Mouse (Mus musculus) megakaryocyte-erythroid progenitor cell, adult 5-6 weeks (primary cell): Measurements from ENCODE around the gene Cmtm6. TPM values are rescaled to one million over a fixed set of nuclear protein-coding genes. Genes with fewer than 3 reads are reported as not detected.
A peak's percentile ranks its signal among the peaks of the same experiment; 100 is the strongest.
"Not testable (repeated sequence)": the region's sequence is repeated elsewhere in the genome, so short reads cannot be mapped to it uniquely, and the experiment has no call there.

Experiments used
- ATAC-seq: replicated peaks from 2 replicates; pipeline ENCODE4 v1.8.0; 2016; ENCODE audit warnings: mild to moderate bottlenecking, inconsistent platforms; ENCODE audit not compliant: severe bottlenecking, poor library complexity, low FRiP score, low TSS enrichment
- total RNA-seq, 2 experiments: library from RNA; stranded (forward) in 1 of 2; stranded (reverse) in 1 of 2; fragments of 200-1000, 215-1000 nt in 1 of 2; fragments of >200 nt in 1 of 2; fragmentation: Nextera tagmentation in 1 of 2; gene quantifications; 2 replicates each; pipeline ENCODE4 v1.2.3; 2014 to 2017

Cmtm6 gene
- total RNA-seq, 2 experiments from 2014 or later, result 22.7 to 38.9 TPM

GRCm38 (mm10) chr9:114727315-114727714 is 3.6 kb upstream of the Cmtm6 start:
- no peak for ATAC-seq

GRCm38 (mm10) chr9:114728432-114728831 is 2.5 kb upstream of the Cmtm6 start:
- not testable (repeated sequence) for ATAC-seq

- ATAC-seq, result no peak; the same call in 1 of the 2 replicates
These were observed 758 bp upstream of the Cmtm6 start for GRCm38 (mm10) chr9:114729911-114730805.

GRCm38 (mm10) chr9:114731871-114732682 is 1.2 kb downstream of the Cmtm6 start:
- 0 out of 2 replicates have a peak, but pooled peaks have one; percentile 14 for ATAC-seq

GRCm38 (mm10) chr9:114733238-114733637 is 2.3 kb downstream of the Cmtm6 start:
- ATAC-seq, result peak; percentile 33; the same call in 1 of the 2 replicates

GRCm38 (mm10) chr9:114736442-114736841 is 5.5 kb downstream of the Cmtm6 start:
- ATAC-seq, result 0 out of 2 replicates have a peak, but pooled peaks have one; percentile 1

GRCm38 (mm10) chr9:114740336-114740735 is 9.4 kb downstream of the Cmtm6 start:
- no peak for ATAC-seq

- ATAC-seq, result no peak
These were observed 11.8 kb downstream of the Cmtm6 start for GRCm38 (mm10) chr9:114742731-114743130.

GRCm38 (mm10) chr9:114745163-114745562 is 14.2 kb downstream of the Cmtm6 start:
- no peak for ATAC-seq

- ATAC-seq, result no peak
These were observed 14.7 kb downstream of the Cmtm6 start for GRCm38 (mm10) chr9:114745654-114746053.

GRCm38 (mm10) chr9:114747012-114747411 is 16.1 kb downstream of the Cmtm6 start:
- ATAC-seq, result no peak

- ATAC-seq, result no peak
These were observed 16.6 kb downstream of the Cmtm6 start for GRCm38 (mm10) chr9:114747466-114747865.

- no peak for ATAC-seq
These were observed 20.7 kb downstream of the Cmtm6 start for GRCm38 (mm10) chr9:114751582-114751981.

GRCm38 (mm10) chr9:114752311-114752710 is 21.4 kb downstream of the Cmtm6 start:
- no peak for ATAC-seq

GRCm38 (mm10) chr9:114752863-114753484 is 22.1 kb downstream of the Cmtm6 start:
- peak; percentile 96 for ATAC-seq

GRCm38 (mm10) chr9:114758272-114758671 is 27.4 kb downstream of the Cmtm6 start:
- ATAC-seq, result no peak

- ATAC-seq, result no peak
These were observed 27.9 kb downstream of the Cmtm6 start for GRCm38 (mm10) chr9:114758801-114759200.

- no peak for ATAC-seq
These were observed 29.0 kb downstream of the Cmtm6 start for GRCm38 (mm10) chr9:114759886-114760285.

- ATAC-seq, result no peak
These were observed 29.4 kb downstream of the Cmtm6 start for GRCm38 (mm10) chr9:114760353-114760752.

GRCm38 (mm10) chr9:114761848-114762247 is 30.9 kb downstream of the Cmtm6 start:
- no peak for ATAC-seq
